Mouse (Mus musculus) olfactory bulb, adult 2 months (tissue): ENCODE results near the gene Aagab. TPM values are rescaled to one million over a fixed set of nuclear protein-coding genes. Genes with fewer than 3 reads are reported as not detected.

Source experiments
- H3K27ac ChIP-seq: fragments of 200-500 bp; 2 replicates; pipeline ENCODE4 v1.5.1; 2012; ENCODE audit warnings: low read depth, low read length; ENCODE audit not compliant: insufficient read depth
- H3K4me1 ChIP-seq: fragments of 200-500 bp; 2 replicates; pipeline ENCODE4 v1.6.1; 2012; ENCODE audit warnings: low read length; ENCODE audit not compliant: control insufficient read depth, insufficient read depth
- H3K4me3 ChIP-seq: fragments of 200-500 bp; 2 replicates; pipeline ENCODE4 v1.5.1; 2012; ENCODE audit warnings: mild to moderate bottlenecking, low read depth, low read length, moderate library complexity; ENCODE audit not compliant: insufficient read depth
- CTCF ChIP-seq: fragments of 200-500 bp; IDR thresholded peaks from 2 replicates; pipeline ENCODE4 v1.5.1; 2012; ENCODE audit warnings: low read depth, mild to moderate bottlenecking, low read length, moderate library complexity; ENCODE audit not compliant: insufficient read depth
- POLR2A ChIP-seq: fragments of 200-500 bp; IDR thresholded peaks from 2 replicates; pipeline ENCODE4 v1.6.1; 2012; ENCODE audit warnings: mild to moderate bottlenecking, low read depth, low read length, moderate library complexity; ENCODE audit not compliant: insufficient read depth
- WGBS: fragments of 180-500 bp; shearing (Covaris S2); methylation state at CpG from one replicate; pipeline ENCODE4 v1.1.7; 2018; 5-methylcytosine and 5-hydroxymethylcytosine counted together
- polyA plus RNA-seq: library from polyadenylated mRNA; stranded (reverse); fragments of >200 nt; gene quantifications from 2 replicates; pipeline ENCODE4 v1.2.4, GENCODE M21; 2012; ENCODE audit warnings: low replicate concordance; ENCODE audit not compliant: missing spikeins, insufficient read depth, insufficient read length

Aagab gene
- polyA plus RNA-seq, 1 experiment: not detected

GRCm38 (mm10) chr9:63660691-63661090, 58.2 kb downstream of the Aagab start:
- no peak for TF ChIP-seq POLR2A
- no peak for TF ChIP-seq CTCF
- over 99% methylated on average over 3 of the region's 3 CpGs for WGBS
- Histone ChIP-seq H3K4me3 (no peak overlapping the region), H3K4me1 (peaks cover 17% of the 10 kb centered on the region), H3K27ac (no peak overlapping the region)

DNA sequence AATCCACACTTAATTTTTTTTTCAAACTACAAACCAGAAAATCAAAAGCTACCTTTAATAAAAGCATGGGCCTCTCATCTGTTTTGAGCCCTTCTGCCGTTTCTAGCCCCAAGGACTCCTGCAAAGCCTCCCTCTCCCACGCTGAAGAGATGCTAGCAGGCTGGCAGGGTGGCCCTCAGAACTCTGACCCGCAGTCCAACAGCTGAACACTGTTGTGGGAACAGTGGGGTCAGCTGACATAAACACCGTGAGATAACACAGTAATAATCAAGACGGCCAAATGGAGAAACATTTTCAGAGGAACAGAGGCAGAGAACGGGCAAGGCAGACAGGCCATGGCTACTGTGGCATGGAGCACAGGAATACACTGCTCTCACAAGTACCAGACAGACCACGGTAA, 60.3 kb downstream of the Aagab start:
- H3K4me1 ChIP-seq: peaks cover 38% of the 10 kb centered on the region
- TF ChIP-seq POLR2A (no peak), CTCF (no peak)
- H3K27ac ChIP-seq: no peak overlapping the region
- 92% methylated on average over 7 of the region's 7 CpGs for WGBS
- no peak overlapping the region for H3K4me3 ChIP-seq

DNA sequence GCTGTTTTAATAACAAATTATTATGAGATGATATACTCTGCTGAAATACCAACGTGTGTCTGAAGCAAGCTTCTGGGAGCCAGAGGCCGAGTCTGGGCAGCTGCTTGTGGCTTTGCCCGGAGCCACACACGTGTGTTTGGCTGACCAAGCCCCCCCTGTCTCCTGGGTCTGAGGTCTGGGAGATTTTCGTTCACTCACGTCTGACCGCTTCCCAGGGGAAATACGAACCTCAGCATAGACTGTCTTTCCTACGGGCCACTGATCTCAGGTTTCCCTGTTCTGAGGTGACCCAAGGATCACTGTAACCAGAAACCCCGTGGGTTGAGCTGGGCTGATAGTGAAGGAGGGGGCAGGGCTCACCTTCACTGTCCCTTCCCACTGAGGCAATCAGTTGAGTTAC, 60.8 kb downstream of the Aagab start:
- Histone ChIP-seq H3K4me1 (peaks cover 41% of the 10 kb centered on the region), H3K27ac (no peak overlapping the region), H3K4me3 (no peak overlapping the region)
- WGBS: 92% methylated on average over 10 of the region's 10 CpGs
- TF ChIP-seq CTCF: no peak
- no peak for TF ChIP-seq POLR2A

- Histone ChIP-seq H3K4me1 (peaks cover 41% of the 10 kb centered on the region), H3K27ac (no peak overlapping the region), H3K4me3 (no peak overlapping the region)
- TF ChIP-seq CTCF (no peak), POLR2A (no peak)
- WGBS: 86% methylated on average over 2 of the region's 2 CpGs
These were observed 61.9 kb downstream of the Aagab start for GRCm38 (mm10) chr9:63664300-63664745.

GRCm38 (mm10) chr9:63664792-63665646, 62.6 kb downstream of the Aagab start:
- H3K4me1 ChIP-seq: peaks cover 43% of the 10 kb centered on the region
- H3K27ac ChIP-seq: no peak overlapping the region
- 30% methylated on average over 13 of the region's 13 CpGs for WGBS
- TF ChIP-seq CTCF (no peak), POLR2A (no peak)
- no peak overlapping the region for H3K4me3 ChIP-seq

GRCm38 (mm10) chr9:63666612-63667372, 64.3 kb downstream of the Aagab start:
- no peak overlapping the region for H3K27ac ChIP-seq
- no peak overlapping the region for H3K4me3 ChIP-seq
- TF ChIP-seq POLR2A (no peak), CTCF (no peak)
- WGBS: 61% methylated on average over 18 of the region's 18 CpGs
- peaks cover 45% of the 10 kb centered on the region for H3K4me1 ChIP-seq

DNA sequence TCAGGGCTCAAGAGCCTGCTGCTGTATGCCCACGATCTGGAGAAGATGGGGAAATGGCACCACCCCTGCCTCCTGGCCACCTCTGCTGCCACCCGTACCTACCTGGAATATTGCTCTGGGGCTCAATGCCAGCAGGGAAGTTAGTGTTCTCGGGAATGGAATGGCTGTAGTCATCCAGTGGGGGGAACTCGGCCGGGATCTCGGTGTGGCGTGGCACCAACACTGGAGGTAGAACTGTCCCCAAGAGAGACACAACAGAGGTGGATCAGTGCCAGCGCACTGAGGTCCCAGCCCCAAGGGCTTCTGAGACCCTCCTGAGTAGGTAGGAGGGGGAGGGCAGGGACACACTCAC, 64.9 kb downstream of the Aagab start:
- Histone ChIP-seq H3K4me1 (peaks cover 48% of the 10 kb centered on the region), H3K4me3 (no peak overlapping the region), H3K27ac (no peak overlapping the region)
- 70% methylated on average over 8 of the region's 8 CpGs for WGBS
- no peak for TF ChIP-seq CTCF
- TF ChIP-seq POLR2A: no peak

DNA sequence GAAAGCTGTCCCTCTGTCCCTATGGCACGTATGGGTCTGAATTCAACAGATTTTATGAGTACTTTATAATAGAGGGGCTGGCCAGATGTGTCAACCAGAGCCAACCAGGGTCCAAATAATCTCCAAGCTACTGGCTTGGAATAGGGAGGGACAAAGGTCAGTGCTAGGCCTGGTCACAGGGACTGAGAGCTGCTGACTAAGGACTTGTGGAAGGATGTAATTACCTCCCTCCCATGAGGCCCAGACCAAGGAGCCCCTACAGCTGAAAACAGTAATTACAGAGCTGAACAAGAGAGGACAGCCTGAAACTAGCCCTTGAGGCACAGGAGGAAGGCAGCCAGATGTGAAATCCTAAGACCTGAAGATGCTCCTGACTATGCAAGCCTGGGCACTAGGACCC, 66.2 kb downstream of the Aagab start:
- WGBS: 85% methylated on average over 1 of the region's 1 CpGs
- Histone ChIP-seq H3K4me3 (no peak overlapping the region), H3K27ac (no peak overlapping the region), H3K4me1 (peaks cover 61% of the 10 kb centered on the region)
- TF ChIP-seq POLR2A (no peak), CTCF (no peak)

DNA sequence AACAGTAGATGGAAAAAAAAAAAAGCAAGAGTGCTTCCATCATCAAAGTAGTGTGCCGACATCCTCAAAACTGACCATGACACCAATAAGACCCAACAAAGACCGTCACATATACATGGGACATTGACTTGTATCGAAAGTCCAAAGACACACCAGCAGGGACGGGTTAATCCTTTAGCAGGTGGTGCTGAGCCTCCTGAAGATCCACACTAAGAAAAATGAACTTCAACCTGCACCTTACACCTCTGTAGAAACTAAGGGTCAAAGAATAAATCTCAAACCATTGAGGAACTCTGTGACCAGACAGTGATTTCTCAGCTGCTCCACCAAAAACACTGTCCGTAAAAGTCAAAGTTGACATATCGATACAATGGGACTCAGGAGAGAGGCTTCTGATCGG, 67.4 kb downstream of the Aagab start:
- Histone ChIP-seq H3K4me1 (peaks cover 66% of the 10 kb centered on the region), H3K4me3 (no peak overlapping the region), H3K27ac (no peak overlapping the region)
- TF ChIP-seq POLR2A: no peak
- no peak for TF ChIP-seq CTCF
- WGBS: 96% methylated on average over 7 of the region's 7 CpGs
